Mouse (Mus musculus): Measurements from ENCODE around the gene Copb1. TPM values are rescaled to one million over a fixed set of nuclear protein-coding genes. Genes with fewer than 3 reads are reported as not detected.

The Copb1 gene
- polyA plus RNA-seq, 1 experiment from 2014 or later, result 160 TPM

DNA sequence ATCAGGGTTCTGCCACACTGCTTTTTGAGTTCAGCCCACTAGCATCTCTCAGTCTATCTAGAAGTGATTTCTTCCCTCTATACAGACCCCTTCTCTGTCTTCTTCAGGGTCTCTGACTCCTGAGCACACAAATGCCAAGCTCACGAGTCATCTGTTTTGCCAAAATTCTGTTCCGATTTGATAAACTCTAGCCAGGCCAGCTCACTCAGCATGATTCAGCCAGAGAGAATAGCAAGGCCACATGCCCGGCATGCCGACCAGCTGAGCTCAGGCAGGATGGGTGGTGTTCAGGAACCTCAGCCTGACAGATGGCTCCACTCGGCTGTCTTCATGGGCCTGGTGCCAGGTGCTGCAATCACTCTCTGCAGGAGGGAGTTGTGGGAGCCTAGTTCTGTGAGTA lies 73.1 kb downstream of the Copb1 start:
- Histone ChIP-seq H3K36me3 (replicated peaks; ENCODE audit: control insufficient read depth, insufficient read depth, low read depth, low read length) (no peaks in the 10 kb centered on the region), H3K27ac (replicated peaks; ENCODE audit: low read depth, low read length) (no peak overlapping the region), H3K27me3 (ENCODE audit: control insufficient read depth, insufficient read depth, low read length) (no peaks in the 10 kb centered on the region), H3K4me2 (ENCODE audit: low read depth, low read length) (no peak overlapping the region), H3K9ac (replicated peaks; ENCODE audit: low read length) (no peak overlapping the region), H3K4me3 (ENCODE audit: low read depth, low read length) (no peak overlapping the region), H3K4me1 (ENCODE audit: control insufficient read depth, insufficient read depth, low read length) (no peaks in the 10 kb centered on the region), H3K9me3 (replicated peaks; ENCODE audit: control insufficient read depth, low read length) (no peaks in the 10 kb centered on the region)
- no peak for ATAC-seq (replicated peaks; ENCODE audit: insufficient number of reproducible peaks, low FRiP score, low TSS enrichment, low read depth)
- DNase-seq (ENCODE audit: low spot score), result no peak
- WGBS, result 54% methylated on average over 5 of the region's 5 CpGs

DNA sequence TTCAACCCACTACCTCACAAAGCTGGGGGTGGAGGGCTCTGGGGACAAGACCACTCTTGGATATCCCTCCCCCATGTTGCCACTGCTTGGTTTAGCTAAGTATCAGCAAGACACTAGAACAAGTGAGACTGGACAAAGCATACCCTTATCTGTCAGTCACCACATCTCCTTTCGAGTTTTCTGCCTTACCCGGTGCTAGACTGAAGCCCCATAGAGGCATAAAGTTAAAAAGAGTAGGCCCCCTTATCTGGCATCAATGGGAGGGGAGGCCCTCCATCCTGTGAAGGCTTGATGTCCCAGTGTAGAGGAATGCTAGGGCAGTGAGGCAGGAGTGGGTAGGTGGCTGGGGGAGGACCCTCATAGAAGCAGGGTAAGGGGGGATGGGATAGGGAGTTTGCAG lies 77.9 kb downstream of the Copb1 start:
- DNase-seq (ENCODE audit: low spot score), result no peak
- no peak overlapping the region for H3K4me2 ChIP-seq (ENCODE audit: low read depth, low read length)
- WGBS, result 80% methylated on average over 2 of the region's 2 CpGs
- no peaks in the 10 kb centered on the region for H3K4me1 ChIP-seq (ENCODE audit: control insufficient read depth, insufficient read depth, low read length)
- H3K9me3 ChIP-seq (replicated peaks; ENCODE audit: control insufficient read depth, low read length), result no peaks in the 10 kb centered on the region
- H3K36me3 ChIP-seq (replicated peaks; ENCODE audit: control insufficient read depth, insufficient read depth, low read depth, low read length), result no peaks in the 10 kb centered on the region
- no peak overlapping the region for H3K27ac ChIP-seq (replicated peaks; ENCODE audit: low read depth, low read length)
- no peak overlapping the region for H3K9ac ChIP-seq (replicated peaks; ENCODE audit: low read length)
- ATAC-seq (replicated peaks; ENCODE audit: insufficient number of reproducible peaks, low FRiP score, low TSS enrichment, low read depth), result no peak
- no peak overlapping the region for H3K4me3 ChIP-seq (ENCODE audit: low read depth, low read length)
- H3K27me3 ChIP-seq (ENCODE audit: control insufficient read depth, insufficient read depth, low read length), result no peaks in the 10 kb centered on the region

DNA sequence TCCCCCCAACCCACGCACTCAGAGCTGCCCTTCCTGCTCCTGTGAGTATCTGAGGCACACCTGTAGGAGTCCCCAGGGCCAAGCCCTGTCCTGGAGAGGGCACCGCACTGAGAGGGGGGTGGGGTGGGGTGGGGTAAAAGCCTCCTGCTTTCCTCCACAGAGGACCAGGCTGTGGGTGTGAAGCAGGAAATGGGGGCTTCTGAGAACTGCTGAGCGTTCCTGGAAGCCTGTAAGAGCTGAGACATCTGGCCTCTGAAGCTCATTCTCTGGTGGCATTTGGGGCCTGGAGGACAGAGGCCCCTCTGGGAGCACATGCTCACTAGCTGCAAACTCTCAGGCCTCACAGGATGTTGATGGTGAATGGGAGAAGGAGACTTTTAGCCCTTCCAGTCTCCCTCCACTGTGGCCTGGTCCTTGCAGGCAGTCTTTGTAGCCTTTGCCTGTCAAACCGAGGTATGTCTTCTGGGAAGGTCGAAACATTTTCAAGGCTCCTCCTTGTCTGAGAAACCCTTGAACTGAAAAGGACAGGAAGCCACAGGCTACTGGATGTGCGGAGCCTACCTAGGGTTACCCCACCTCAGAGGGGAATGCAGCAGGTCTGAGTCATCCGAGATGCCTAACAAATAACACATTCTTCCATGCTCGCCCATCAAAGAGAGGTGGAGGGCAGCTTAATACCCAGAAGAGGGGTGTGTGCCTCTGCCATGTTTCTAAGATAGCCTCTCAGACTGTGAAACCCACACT lies 83.0 kb downstream of the Copb1 start:
- 54% methylated on average over 8 of the region's 8 CpGs for WGBS
- Histone ChIP-seq H3K36me3 (replicated peaks; ENCODE audit: control insufficient read depth, insufficient read depth, low read depth, low read length) (no peaks in the 10 kb centered on the region), H3K4me1 (ENCODE audit: control insufficient read depth, insufficient read depth, low read length) (no peaks in the 10 kb centered on the region), H3K9ac (replicated peaks; ENCODE audit: low read length) (no peak overlapping the region), H3K4me2 (ENCODE audit: low read depth, low read length) (no peak overlapping the region), H3K27me3 (ENCODE audit: control insufficient read depth, insufficient read depth, low read length) (no peaks in the 10 kb centered on the region), H3K4me3 (ENCODE audit: low read depth, low read length) (no peak overlapping the region), H3K9me3 (replicated peaks; ENCODE audit: control insufficient read depth, low read length) (no peaks in the 10 kb centered on the region), H3K27ac (replicated peaks; ENCODE audit: low read depth, low read length) (no peak overlapping the region)
- ATAC-seq (replicated peaks; ENCODE audit: insufficient number of reproducible peaks, low FRiP score, low TSS enrichment, low read depth), result no peak
- no peak for DNase-seq (ENCODE audit: low spot score)

DNA sequence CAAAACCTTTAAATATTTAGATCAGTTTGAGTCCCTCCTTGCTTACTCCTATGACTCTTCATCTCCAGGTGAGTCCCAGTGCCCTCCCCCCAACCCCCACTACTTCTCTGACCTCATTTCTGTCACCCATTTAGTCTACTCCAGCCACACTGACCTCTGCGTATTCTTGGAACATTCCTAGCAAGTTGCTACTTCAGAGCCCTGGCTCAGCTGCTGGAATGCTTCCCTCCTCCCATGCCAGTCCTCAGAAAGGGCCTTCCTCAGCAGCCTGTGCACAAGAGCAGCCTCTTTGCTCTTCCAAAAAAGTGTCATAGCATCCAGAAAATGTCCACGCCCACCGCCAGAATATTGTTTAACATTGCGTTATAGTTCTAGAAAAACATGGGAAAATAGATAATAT lies 84.5 kb downstream of the Copb1 start:
- H3K9ac ChIP-seq (replicated peaks; ENCODE audit: low read length), result no peak overlapping the region
- ATAC-seq (replicated peaks; ENCODE audit: insufficient number of reproducible peaks, low FRiP score, low TSS enrichment, low read depth) (no peak), DNase-seq (ENCODE audit: low spot score) (no peak)
- H3K36me3 ChIP-seq (replicated peaks; ENCODE audit: control insufficient read depth, insufficient read depth, low read depth, low read length), result no peaks in the 10 kb centered on the region
- no peaks in the 10 kb centered on the region for H3K4me1 ChIP-seq (ENCODE audit: control insufficient read depth, insufficient read depth, low read length)
- no peak overlapping the region for H3K4me2 ChIP-seq (ENCODE audit: low read depth, low read length)
- H3K27me3 ChIP-seq (ENCODE audit: control insufficient read depth, insufficient read depth, low read length), result no peaks in the 10 kb centered on the region
- H3K27ac ChIP-seq (replicated peaks; ENCODE audit: low read depth, low read length), result no peak overlapping the region
- 91% methylated on average over 4 of the region's 4 CpGs for WGBS
- no peaks in the 10 kb centered on the region for H3K9me3 ChIP-seq (replicated peaks; ENCODE audit: control insufficient read depth, low read length)
- no peak overlapping the region for H3K4me3 ChIP-seq (ENCODE audit: low read depth, low read length)

- no peak overlapping the region for H3K9ac ChIP-seq (replicated peaks; ENCODE audit: low read length)
- no peaks in the 10 kb centered on the region for H3K36me3 ChIP-seq (replicated peaks; ENCODE audit: control insufficient read depth, insufficient read depth, low read depth, low read length)
- H3K4me1 ChIP-seq (ENCODE audit: control insufficient read depth, insufficient read depth, low read length), result no peaks in the 10 kb centered on the region
- no peak overlapping the region for H3K27ac ChIP-seq (replicated peaks; ENCODE audit: low read depth, low read length)
- no peak overlapping the region for H3K4me3 ChIP-seq (ENCODE audit: low read depth, low read length)
- H3K9me3 ChIP-seq (replicated peaks; ENCODE audit: control insufficient read depth, low read length), result no peaks in the 10 kb centered on the region
- no peaks in the 10 kb centered on the region for H3K27me3 ChIP-seq (ENCODE audit: control insufficient read depth, insufficient read depth, low read length)
- ATAC-seq (replicated peaks; ENCODE audit: insufficient number of reproducible peaks, low FRiP score, low TSS enrichment, low read depth), result no peak
- H3K4me2 ChIP-seq (ENCODE audit: low read depth, low read length), result no peak overlapping the region
- 66% methylated on average over 2 of the region's 2 CpGs for WGBS
- DNase-seq (ENCODE audit: low spot score), result no peak
Measured at GRCm38 (mm10) chr7:114169381-114169780, 85.1 kb downstream of the Copb1 start.

Other genes with a start within 250 kb of the Copb1 start
- 28.0 and 32.2 TPM in 2 replicates for gene Rras2, start 136.9 kb downstream of the Copb1 start, polyA plus RNA-seq (2014; fragmentation: Nextera tagmentation; extraction: Ambion mirVana)
- 484 and 505 TPM in 2 replicates for gene Psma1, start 21.4 kb upstream of the Copb1 start, polyA plus RNA-seq (2014; fragmentation: Nextera tagmentation; extraction: Ambion mirVana)
- 10.2 and 14.3 TPM in 2 replicates for gene Pde3b, start 160.6 kb upstream of the Copb1 start, polyA plus RNA-seq (2014; fragmentation: Nextera tagmentation; extraction: Ambion mirVana)

Measured in embryonic facial prominence, embryonic 11.5 days (tissue).